Mouse (Mus musculus) B cell, adult 2 months (primary cell): ENCODE data around the gene March9.
A peak's percentile ranks its signal among the peaks of the same experiment; 100 is the strongest.

Experiments used
- DNase-seq, 2 experiments: peaks; one replicate each; pipeline ENCODE4 v3.0.0; 2022

The March9 gene

DNA sequence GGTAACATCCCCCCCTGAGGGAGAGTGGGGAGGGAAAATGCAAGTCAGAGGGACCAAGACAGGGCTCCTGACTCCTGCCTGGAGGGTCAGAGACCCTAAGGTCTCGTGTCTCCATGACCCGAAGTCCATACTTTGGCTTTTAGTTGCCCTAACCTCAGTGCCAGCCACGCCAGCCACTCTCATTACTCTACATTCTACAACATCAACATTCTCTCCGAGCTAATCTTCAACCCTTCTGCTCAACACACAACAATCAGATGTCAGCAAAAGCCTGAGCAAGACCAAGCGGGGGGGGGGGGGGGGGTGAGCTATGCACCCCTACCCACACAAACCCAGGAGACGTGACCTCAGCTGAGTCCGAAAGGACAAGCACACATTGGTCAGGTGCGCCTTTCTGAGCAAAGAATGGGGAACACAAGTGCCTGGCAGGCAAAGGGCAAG lies 26.7 kb downstream of the March9 start:
- DNase-seq: no peak

DNA sequence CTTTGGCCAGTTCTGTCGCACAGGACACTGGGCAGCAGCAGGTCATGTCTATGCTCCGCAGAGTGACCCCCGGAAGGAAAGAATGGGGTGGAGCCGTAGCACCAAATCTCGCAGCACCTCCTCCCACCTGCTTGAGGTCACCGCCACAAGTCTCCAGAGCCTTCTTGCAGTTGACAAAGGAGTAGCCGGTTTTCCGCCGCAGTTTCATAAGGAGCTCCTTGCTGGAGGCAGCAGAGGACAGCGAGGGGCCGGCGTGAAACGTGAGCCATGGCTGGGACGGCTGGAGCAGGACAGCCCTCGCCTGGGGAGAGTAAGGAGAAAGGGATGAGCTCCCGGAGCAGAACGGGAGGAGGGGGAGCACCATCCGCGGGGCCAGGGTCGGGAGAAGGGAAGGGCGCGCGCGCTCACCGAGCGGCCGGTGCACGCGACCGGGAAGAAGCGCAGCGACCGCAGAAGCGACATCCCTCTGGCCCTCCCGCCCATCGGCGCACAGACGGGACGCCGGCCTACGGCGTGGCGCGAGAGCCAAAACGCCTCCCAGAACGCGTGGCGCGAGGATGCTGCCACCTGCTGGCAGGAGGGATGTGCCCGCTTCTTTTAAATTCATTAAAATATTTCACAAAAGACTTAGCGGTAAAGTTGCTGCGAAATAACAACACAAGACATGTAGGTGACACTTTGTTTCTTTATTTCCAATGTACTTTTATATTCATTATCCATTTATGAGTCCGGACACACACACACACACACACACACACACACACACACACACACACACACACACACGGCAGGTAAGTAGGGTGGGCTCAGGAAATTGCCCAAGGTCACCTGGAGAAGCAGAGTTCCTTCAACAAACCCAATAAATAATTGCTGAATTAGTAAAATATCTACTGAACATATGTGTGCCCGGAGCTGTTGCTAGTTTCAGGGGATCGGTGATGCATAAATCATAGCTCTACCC lies 29.4 kb downstream of the March9 start, which contains the start of gene Tsfm:
TSS of gene Tsfm (minus strand) at position 505 of the 961 bp plus-strand sequence.
- peak; percentile 94 for DNase-seq

DNA sequence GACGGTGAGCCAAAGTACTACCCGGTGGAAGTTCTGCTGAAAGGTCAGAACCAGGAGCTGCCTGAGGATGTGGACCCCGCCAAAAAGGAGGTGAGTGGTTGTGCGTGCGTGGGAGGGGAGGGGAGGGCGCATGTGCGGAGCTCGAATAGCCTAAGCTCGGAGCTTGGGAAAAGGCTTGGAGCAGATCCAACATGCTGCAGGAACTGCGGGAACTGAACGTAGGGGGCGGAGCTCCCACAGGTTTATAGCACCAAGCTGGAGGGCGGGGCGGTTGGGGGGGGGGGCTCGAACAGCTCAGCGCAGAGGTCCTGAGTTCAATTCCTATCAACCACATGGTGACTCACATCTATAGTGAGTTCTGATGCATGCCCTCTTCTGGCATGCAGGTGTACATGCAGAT lies 41.6 kb downstream of the March9 start:
- no peak for DNase-seq

DNA sequence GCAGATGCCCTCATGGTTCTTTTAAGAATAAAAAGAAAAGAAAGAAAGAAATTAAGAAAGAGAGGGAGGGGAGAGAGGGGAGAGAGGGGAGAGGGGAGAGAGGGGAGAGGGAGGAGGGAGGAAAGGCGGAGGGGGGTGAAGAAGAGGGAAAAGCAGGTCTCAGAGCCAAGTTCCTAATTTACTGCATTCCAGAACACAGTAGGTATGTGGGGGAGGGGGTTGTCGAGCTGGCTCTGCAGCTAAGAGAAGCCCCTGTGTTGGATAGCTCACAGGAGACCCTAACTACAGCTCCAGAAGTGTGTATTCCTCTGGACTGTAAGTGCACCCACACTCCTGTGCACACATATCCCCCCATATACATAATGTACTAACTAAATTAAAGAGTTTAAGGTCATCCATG lies 42.9 kb downstream of the March9 start:
- DNase-seq: no peak

DNA sequence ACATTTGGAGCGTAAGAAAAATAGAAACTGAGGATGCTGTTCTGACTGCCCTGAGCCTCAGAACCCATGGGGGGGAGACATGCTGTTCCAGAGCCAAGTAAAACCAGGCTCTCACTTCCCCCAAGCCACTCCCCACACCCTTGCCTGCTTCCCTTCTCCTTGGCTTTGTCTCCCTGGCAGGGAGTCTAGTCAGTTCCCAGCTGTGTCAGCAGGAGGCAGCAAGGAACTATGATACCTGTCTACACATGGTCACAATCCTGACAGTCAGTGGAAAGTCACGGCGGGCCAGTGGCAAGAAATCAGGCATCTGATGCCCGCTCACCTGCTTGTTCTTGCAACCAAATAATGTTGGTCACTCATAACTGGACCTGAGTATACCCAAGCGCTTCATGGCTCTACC lies 43.5 kb downstream of the March9 start:
- no peak for DNase-seq
